Mouse (Mus musculus) limb, embryonic 10.5 days (tissue): ENCODE data around the gene P3h2. TPM values are rescaled to one million over a fixed set of nuclear protein-coding genes. Genes with fewer than 3 reads are reported as not detected.

Source experiments
- DNase-seq: peaks from one replicate; pipeline ENCODE4 v3.0.0-alpha.2; 2017; ENCODE audit warnings: low spot score
- H3K27ac ChIP-seq: fragments of 300-500 bp; sonication (generic); 2 replicates; pipeline ENCODE4 v1.5.1; 2016; ENCODE audit warnings: mild to moderate bottlenecking
- H3K27me3 ChIP-seq: fragments of 300-500 bp; sonication (generic); 2 replicates; pipeline ENCODE4 v1.6.1; 2016; ENCODE audit warnings: low read depth, mild to moderate bottlenecking; ENCODE audit not compliant: poor library complexity, severe bottlenecking
- H3K36me3 ChIP-seq: fragments of 300-500 bp; sonication (generic); 2 replicates; pipeline ENCODE4 v1.6.1; 2016; ENCODE audit warnings: mild to moderate bottlenecking, moderate library complexity
- H3K4me1 ChIP-seq: fragments of 300-500 bp; sonication (generic); 2 replicates; pipeline ENCODE4 v1.6.1; 2016
- H3K4me3 ChIP-seq: fragments of 300-500 bp; sonication (generic); 2 replicates; pipeline ENCODE4 v1.5.1; 2016; ENCODE audit warnings: mild to moderate bottlenecking, moderate library complexity
- H3K9me3 ChIP-seq: fragments of 300-500 bp; sonication (generic); replicated peaks from 2 replicates; pipeline ENCODE4 v1.6.1; 2016; ENCODE audit warnings: mild to moderate bottlenecking
- WGBS: fragments of 180-500 bp; shearing (Covaris S2); methylation state at CpG from one replicate; pipeline ENCODE4 v1.1.7; 2016; 5-methylcytosine and 5-hydroxymethylcytosine counted together
- polyA plus RNA-seq: library from polyadenylated mRNA; unstranded; fragments of >200 nt; fragmentation: Nextera tagmentation; extraction: Ambion mirVana; gene quantifications from 2 replicates; pipeline ENCODE4 v1.2.1, GENCODE M21; 2016

Gene P3h2
- polyA plus RNA-seq, 1 experiment from 2014 or later = 2.7 TPM

DNA sequence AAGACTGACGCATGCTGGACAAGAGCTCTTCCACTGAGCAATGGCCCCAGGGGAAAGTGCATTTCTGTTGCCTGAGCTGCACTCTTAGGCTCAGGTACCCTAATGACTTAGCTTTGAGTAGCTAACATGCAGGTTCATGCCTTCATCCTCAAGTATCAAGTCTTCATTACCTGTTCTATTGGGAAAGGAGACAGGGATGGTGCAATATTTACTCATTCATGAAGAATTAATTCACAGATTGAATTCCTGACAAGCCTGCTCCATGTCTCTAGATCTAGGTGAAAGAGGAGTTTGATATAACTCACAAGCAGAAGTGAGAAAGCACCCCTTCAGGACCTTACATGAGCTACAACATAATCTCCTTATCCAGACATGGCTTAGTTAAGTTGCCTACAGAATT lies 17.3 kb downstream of the P3h2 start:
- no peak overlapping the region for H3K27ac ChIP-seq
- 76% methylated on average over 1 of the region's 1 CpGs for whole genome bisulfite sequencing
- DNase-seq = no peak
- no peaks in the 10 kb centered on the region for H3K27me3 ChIP-seq
- H3K9me3 ChIP-seq = no peaks in the 10 kb centered on the region
- no peak overlapping the region for H3K4me3 ChIP-seq
- H3K36me3 ChIP-seq = no peaks in the 10 kb centered on the region
- peaks cover 6% of the 10 kb centered on the region; the same call in 1 of the 2 replicates for H3K4me1 ChIP-seq

DNA sequence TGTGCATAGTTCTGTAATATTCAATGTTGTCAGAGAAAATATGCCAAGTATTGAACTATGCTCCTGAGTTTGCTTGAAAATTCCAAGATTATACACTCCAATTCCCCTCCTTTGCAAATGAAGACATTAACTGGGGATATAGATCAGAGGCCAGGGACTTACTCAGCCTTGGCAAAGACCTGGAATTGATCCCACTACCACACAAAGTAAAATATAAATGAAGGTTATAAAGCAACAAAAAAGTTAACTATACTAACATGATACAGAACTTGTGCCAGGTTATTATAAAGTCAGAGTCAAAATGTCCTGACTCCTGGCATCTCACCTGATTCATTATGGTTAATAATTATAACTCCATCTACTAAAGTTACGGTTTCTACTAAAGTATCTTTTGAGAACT lies 18.6 kb downstream of the P3h2 start:
- 93% methylated on average over 1 of the region's 1 CpGs for WGBS
- H3K4me1 ChIP-seq = peaks cover 6% of the 10 kb centered on the region; the same call in 1 of the 2 replicates
- no peaks in the 10 kb centered on the region for H3K9me3 ChIP-seq
- no peak for DNase-seq
- H3K27ac ChIP-seq = no peak overlapping the region
- no peaks in the 10 kb centered on the region for H3K27me3 ChIP-seq
- H3K4me3 ChIP-seq = no peak overlapping the region
- no peaks in the 10 kb centered on the region for H3K36me3 ChIP-seq

DNA sequence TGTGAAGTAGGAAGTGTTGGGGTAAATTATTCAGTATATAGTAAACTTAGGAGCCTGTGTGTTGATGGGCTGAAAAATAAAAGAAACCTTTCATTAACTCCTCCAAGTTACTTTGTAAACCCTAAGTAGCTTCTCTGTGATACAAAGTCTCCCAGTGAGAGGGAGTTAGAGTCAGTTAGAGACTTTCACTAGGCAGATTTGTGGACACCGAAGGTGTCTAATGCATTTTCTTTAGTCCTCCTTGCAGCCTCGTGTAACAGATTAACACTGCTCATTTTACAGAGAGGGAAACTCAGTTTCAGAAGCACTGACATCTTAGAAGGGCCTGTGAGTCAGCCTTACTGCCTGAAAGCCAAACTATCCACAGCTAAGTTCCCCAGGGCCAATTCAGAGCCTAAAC lies 20.4 kb downstream of the P3h2 start:
- no peak overlapping the region for H3K4me3 ChIP-seq
- no peak for DNase-seq
- no peak overlapping the region for H3K27ac ChIP-seq
- no peaks in the 10 kb centered on the region for H3K27me3 ChIP-seq
- WGBS = 40% methylated on average over 2 of the region's 2 CpGs
- no peaks in the 10 kb centered on the region for H3K36me3 ChIP-seq
- H3K4me1 ChIP-seq = peaks cover 6% of the 10 kb centered on the region; the same call in 1 of the 2 replicates
- no peaks in the 10 kb centered on the region for H3K9me3 ChIP-seq

DNA sequence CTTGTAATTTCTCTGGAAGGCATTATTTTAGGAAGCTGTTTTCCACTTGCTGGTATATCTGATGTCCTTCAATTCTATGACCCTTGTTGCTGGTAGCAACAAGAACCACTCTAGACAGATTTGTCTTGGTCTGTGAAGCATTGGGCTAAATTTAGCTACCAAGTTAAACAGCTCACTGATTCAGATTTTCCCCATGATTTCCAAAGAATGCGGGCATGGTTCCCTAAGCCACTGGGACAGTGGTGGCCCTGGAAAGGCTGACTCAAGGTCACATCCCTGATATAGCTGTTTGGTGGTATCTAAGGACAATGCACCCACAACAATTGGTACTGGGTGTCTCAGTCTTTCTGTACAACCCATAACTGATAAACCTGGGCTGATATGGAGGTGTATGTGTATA lies 22.8 kb downstream of the P3h2 start:
- no peak overlapping the region for H3K4me3 ChIP-seq
- peaks cover 21% of the 10 kb centered on the region for H3K4me1 ChIP-seq
- DNase-seq = no peak
- WGBS = 95% methylated on average over 1 of the region's 1 CpGs
- no peaks in the 10 kb centered on the region for H3K36me3 ChIP-seq
- no peak overlapping the region for H3K27ac ChIP-seq
- no peaks in the 10 kb centered on the region for H3K27me3 ChIP-seq
- H3K9me3 ChIP-seq = no peaks in the 10 kb centered on the region

DNA sequence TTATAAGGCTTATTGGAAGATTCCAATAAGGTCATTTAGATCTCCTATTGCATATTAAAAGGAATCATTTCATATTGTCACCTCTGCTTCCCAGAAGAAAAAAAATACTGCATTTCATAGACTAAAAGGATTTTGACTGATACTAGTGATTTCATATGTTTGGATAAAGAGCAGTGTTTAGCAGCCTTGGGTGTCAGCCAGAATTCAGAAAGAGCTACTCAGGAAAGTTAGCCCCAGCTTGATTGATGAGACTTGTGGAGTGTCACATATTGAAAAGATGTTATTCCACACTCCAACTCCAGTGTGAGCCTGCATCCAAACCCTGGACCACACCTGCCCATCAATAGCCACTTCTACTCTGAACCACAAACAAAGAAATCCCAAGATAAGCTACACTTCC lies 23.2 kb downstream of the P3h2 start:
- Histone ChIP-seq H3K27ac (no peak overlapping the region), H3K4me3 (no peak overlapping the region), H3K9me3 (no peaks in the 10 kb centered on the region), H3K4me1 (peaks cover 25% of the 10 kb centered on the region), H3K36me3 (no peaks in the 10 kb centered on the region), H3K27me3 (no peaks in the 10 kb centered on the region)
- no peak for DNase-seq

DNA sequence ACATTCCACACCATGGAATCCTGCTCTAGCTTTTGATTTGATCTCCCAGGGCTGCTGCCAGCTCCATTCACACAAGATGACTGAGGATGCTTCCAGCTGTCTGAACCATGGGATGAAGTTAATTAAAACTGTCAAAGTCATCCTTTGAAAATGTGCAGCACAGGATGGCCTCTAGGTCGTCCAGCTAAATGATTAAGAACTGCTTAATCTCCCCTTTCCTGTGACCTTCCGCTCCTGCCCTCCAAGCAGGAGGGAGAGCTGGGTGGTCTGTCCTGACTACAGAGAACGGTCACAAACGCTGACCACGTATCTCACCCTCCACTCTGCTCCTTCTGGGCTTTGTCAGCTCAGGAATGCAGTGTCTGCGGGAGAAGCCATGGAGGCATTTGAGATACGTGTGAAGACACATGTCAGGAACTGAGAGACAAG lies 26.6 kb downstream of the P3h2 start:
- no peak for DNase-seq
- Histone ChIP-seq H3K27me3 (no peaks in the 10 kb centered on the region), H3K4me1 (peaks cover 23% of the 10 kb centered on the region), H3K4me3 (no peak overlapping the region), H3K9me3 (no peaks in the 10 kb centered on the region), H3K27ac (no peak overlapping the region), H3K36me3 (no peaks in the 10 kb centered on the region)
- under 1% methylated on average over 7 of the region's 7 CpGs for WGBS

DNA sequence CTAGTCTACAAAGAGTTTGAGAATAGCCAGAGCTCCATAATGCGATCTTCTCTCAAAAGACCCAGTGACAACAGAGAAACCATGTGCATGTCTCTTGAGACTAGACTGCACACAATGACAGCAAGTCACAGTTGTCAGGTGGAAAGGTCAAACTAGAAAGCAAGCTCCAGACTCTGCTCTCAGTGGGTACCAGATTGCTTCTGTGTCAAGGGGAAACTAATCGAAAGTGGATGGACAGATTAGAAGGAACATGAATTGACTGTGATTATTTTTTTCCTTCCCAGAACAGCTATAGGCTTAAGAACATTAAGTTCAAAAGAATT lies 27.5 kb downstream of the P3h2 start:
- Histone ChIP-seq H3K4me1 (peaks cover 23% of the 10 kb centered on the region), H3K27ac (peak overlapping the region; percentile 68), H3K27me3 (no peaks in the 10 kb centered on the region), H3K36me3 (no peaks in the 10 kb centered on the region), H3K4me3 (no peak overlapping the region), H3K9me3 (no peaks in the 10 kb centered on the region)
- 27% methylated on average over 2 of the region's 2 CpGs for WGBS
- no peak for DNase-seq

DNA sequence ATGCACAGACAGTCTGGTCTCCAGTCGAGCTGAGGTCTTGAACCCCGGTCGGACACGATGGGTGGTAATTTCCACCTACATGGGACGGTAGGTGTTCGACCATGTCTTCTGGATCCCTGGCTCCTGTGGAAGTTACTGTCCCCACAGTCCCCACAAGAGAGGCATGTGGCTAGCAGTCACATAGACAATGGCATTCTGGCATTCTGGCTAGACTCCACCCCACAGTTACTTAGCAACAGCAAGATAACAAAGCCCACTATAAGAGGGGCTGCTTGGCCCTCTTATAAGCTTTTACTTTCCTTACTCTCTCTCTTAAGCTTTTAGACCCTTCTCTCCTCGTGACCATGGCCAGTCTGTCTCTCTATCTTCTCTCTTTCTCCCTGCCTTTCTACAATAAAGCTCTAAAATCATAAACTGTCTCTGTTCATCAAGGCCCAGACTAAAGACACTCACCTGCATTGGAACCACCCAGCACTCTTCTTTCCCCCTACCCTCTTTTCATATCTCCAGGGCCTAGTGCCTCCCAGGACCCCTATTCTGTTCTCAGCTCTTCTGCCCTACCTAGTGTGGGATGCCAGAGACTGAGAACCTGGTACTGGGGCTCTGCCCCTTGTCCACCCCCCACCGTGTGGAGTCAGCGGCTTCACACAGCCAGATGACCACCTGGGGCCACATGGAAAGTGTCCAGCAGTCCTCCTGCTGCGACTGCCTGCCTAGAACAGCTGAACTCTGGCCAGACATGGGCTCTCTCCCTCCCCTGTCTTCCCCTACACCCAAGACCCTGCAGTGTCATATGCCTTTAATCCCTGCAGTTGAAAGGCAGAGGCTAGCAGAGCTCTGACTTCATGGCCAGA lies 28.1 kb downstream of the P3h2 start:
- no peaks in the 10 kb centered on the region for H3K36me3 ChIP-seq
- H3K27me3 ChIP-seq = no peaks in the 10 kb centered on the region
- H3K4me1 ChIP-seq = peaks cover 23% of the 10 kb centered on the region
- no peaks in the 10 kb centered on the region for H3K9me3 ChIP-seq
- peak overlapping the region; percentile 68 for H3K27ac ChIP-seq
- no peak for DNase-seq
- H3K4me3 ChIP-seq = no peak overlapping the region
- 65% methylated on average over 10 of the region's 10 CpGs for WGBS

DNA sequence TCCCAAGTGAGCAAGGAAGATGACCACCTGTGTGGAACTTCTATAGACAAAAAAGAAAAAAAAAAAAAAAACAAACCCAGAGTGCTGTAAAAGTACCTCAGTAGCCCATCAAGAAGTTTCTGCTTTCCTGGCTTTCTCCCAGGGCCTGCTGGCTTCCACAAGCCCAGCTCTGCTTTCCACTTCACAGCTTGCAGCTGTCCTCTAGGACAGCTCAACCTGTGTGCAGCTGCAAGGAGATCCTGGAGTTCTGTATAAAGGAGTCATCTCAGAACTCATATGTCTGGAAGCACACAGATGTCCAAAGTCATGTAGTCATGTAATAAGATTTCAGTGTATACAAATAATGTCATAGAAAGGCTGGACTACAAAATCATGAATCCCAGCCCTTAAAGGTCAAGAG lies 30.5 kb downstream of the P3h2 start:
- Histone ChIP-seq H3K4me3 (no peak overlapping the region), H3K36me3 (no peaks in the 10 kb centered on the region), H3K9me3 (no peaks in the 10 kb centered on the region), H3K4me1 (peaks cover 23% of the 10 kb centered on the region), H3K27me3 (no peaks in the 10 kb centered on the region), H3K27ac (no peak overlapping the region)
- no peak for DNase-seq

DNA sequence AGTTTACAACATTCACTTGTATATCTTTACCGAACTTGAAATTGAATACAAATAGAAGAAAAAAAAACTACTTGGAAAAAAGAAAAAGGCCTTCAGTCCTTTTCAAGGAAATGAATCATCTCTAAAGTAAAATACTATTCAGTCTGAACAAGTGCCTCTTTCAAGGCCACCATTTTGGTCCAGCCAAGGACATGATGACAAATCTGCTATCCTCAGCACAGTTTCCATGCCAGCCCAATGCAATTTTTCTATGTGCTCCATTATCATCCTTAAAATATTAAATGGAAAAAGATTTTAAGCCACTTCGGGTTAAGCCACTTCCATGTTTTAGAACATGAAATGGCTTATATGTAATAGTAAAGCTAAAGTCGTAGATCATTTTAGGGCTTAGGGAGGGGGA lies 35.2 kb downstream of the P3h2 start:
- H3K4me3 ChIP-seq = no peak overlapping the region
- WGBS = 99% methylated on average over 3 of the region's 3 CpGs
- H3K27me3 ChIP-seq = no peaks in the 10 kb centered on the region
- H3K27ac ChIP-seq = no peak overlapping the region
- no peak for DNase-seq
- no peaks in the 10 kb centered on the region for H3K36me3 ChIP-seq
- H3K4me1 ChIP-seq = no peaks in the 10 kb centered on the region
- H3K9me3 ChIP-seq = no peaks in the 10 kb centered on the region

DNA sequence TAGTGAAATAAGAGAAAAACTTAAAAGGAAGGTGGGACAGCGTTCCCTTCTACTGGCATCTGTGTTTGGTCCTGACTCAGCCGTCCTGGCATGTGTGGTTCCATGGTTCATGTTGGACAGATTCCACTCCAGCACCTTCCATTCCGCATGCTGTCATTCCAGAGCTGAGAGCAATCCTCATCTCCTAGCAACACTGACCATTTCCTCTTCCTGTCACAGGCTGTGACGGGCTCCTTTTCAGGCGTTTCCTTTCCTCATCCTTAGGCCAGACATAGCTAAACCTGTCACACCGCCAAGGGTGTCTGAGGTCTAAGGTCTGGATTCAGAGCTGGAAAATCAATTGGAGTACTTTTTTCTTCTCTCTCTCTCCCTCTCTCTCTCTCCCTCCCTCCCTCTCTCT lies 40.5 kb downstream of the P3h2 start:
- no peak for DNase-seq
- Histone ChIP-seq H3K4me3 (no peak overlapping the region), H3K27me3 (no peaks in the 10 kb centered on the region), H3K27ac (no peak overlapping the region), H3K4me1 (peaks cover 7% of the 10 kb centered on the region), H3K9me3 (no peaks in the 10 kb centered on the region), H3K36me3 (no peaks in the 10 kb centered on the region)
- 76% methylated on average over 6 of the region's 6 CpGs for WGBS

DNA sequence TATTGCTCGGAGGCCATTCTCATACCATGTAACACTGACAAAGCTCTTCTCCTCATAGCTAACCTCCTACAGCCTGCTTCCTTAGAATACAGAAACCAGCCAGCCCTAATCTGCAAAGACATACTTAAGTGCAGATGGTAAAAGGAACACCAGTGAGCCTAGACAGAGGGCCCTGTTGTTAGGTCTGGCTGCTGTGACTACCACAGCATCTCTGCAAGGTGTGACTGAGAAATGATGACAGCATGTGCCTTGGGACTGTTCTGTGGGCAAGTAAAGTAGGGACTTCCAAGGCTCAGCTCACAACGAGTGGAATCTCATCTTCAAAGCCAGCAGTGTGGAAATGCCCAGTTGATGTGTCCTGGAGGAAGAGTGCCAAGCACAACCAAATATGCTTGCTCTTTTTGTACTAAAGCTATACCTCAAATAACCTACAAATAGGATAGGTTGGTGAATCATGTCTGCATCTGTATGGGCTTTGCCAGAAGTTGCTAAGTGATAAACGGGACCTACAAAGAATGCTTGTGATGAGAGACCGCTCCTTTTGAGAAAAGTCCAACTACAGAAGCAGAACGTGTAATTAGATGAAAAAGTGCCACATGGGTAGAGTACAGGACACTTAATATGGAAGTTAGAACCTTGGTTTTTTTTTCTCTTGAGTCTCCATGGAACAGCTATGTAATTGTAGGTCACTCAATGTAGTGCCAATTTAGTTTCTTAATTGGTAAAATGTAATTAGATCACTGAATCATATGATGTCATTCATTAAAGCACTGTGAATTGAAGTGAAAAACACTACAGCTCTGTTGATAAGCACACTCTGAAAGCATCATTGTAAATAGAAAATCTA lies 45.1 kb downstream of the P3h2 start:
- DNase-seq = no peak
- no peaks in the 10 kb centered on the region for H3K9me3 ChIP-seq
- 84% methylated on average over 5 of the region's 5 CpGs for WGBS
- no peak overlapping the region for H3K27ac ChIP-seq
- H3K4me1 ChIP-seq = peaks cover 7% of the 10 kb centered on the region
- no peaks in the 10 kb centered on the region for H3K36me3 ChIP-seq
- H3K4me3 ChIP-seq = no peak overlapping the region
- no peaks in the 10 kb centered on the region for H3K27me3 ChIP-seq

DNA sequence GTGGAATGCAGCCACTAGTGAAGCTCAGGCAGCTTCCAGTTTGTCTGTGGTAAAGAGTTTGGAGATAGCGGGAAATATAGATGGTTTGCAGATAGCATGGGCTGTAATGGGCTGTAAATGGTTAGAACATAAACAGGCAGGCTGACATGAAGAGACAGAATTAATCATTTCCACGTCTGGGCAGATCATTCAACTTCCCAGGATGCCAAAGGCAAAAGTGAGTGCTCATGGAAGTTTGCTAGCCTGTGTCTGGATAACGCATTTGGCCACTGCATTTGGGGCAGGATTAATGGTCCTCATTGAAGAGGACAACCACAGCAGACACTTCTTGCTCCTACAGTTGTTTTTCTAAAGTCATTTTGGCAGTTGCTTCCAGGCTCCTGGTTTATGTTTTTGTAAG lies 52.0 kb downstream of the P3h2 start:
- H3K36me3 ChIP-seq = no peaks in the 10 kb centered on the region
- no peak overlapping the region for H3K27ac ChIP-seq
- 50% methylated on average over 3 of the region's 3 CpGs for WGBS
- no peak overlapping the region for H3K4me3 ChIP-seq
- peaks cover 21% of the 10 kb centered on the region for H3K4me1 ChIP-seq
- H3K9me3 ChIP-seq = no peaks in the 10 kb centered on the region
- no peak for DNase-seq
- no peaks in the 10 kb centered on the region for H3K27me3 ChIP-seq
